Mouse (Mus musculus) hindbrain, embryonic 16.5 days (tissue): ENCODE measurements around the gene Gm4894. TPM values are rescaled to one million over a fixed set of nuclear protein-coding genes. Genes with fewer than 3 reads are reported as not detected.

Experiments used
- ATAC-seq: fragments of 200-750 bp; cut with Nextera tagmentation; 2 replicates; pipeline ENCODE4 v1.8.0; 2017; ENCODE audit warnings: moderate TSS enrichment, moderate library complexity
- H3K27ac ChIP-seq: fragments of 300-500 bp; sonication (generic); 2 replicates; pipeline ENCODE4 v1.5.1; 2014; ENCODE audit warnings: low read depth, mild to moderate bottlenecking, control low read depth, low read length, moderate library complexity
- H3K27me3 ChIP-seq: fragments of 300-500 bp; sonication (generic); replicated peaks from 2 replicates; pipeline ENCODE4 v1.6.1; 2014; ENCODE audit warnings: low read length; ENCODE audit not compliant: control insufficient read depth, insufficient read depth
- H3K36me3 ChIP-seq: fragments of 300-500 bp; sonication (generic); 2 replicates; pipeline ENCODE4 v1.6.1; 2014; ENCODE audit warnings: mild to moderate bottlenecking, low read length, moderate library complexity, mixed read lengths; ENCODE audit not compliant: control insufficient read depth, insufficient read depth
- H3K4me1 ChIP-seq: fragments of 300-500 bp; sonication (generic); 2 replicates; pipeline ENCODE4 v1.6.1; 2014; ENCODE audit warnings: low read depth, low read length; ENCODE audit not compliant: control insufficient read depth, insufficient read depth
- H3K4me2 ChIP-seq: fragments of 300-500 bp; sonication (generic); 2 replicates; pipeline ENCODE4 v1.6.1; 2014; ENCODE audit warnings: mild to moderate bottlenecking, low read length, control low read depth, moderate library complexity
- H3K4me3 ChIP-seq: fragments of 300-500 bp; sonication (generic); 2 replicates; pipeline ENCODE4 v1.5.1; 2014; ENCODE audit warnings: mild to moderate bottlenecking, low read length, control low read depth, moderate library complexity
- H3K9ac ChIP-seq: fragments of 300-500 bp; sonication (generic); 2 replicates; pipeline ENCODE4 v1.6.1; 2014; ENCODE audit warnings: low read depth, mild to moderate bottlenecking, control low read depth, low read length, moderate library complexity
- H3K9me3 ChIP-seq: fragments of 300-500 bp; sonication (generic); 2 replicates; pipeline ENCODE4 v1.6.1; 2014; ENCODE audit warnings: mild to moderate bottlenecking, low read length, moderate library complexity; ENCODE audit not compliant: control insufficient read depth
- WGBS: fragments of 180-500 bp; shearing (Covaris S2); extraction: QIAGEN DNeasy Blood & Tissue Kit; methylation state at CpG from one replicate; pipeline ENCODE4 v1.1.7; 2014; 5-methylcytosine and 5-hydroxymethylcytosine counted together
- polyA plus RNA-seq: library from polyadenylated mRNA; unstranded; fragments of >200 nt; fragmentation: Nextera tagmentation; extraction: Ambion mirVana; gene quantifications from 2 replicates; pipeline ENCODE4 v1.2.1, GENCODE M21; 2015

Gm4894 gene
- not detected in 2 replicates for polyA plus RNA-seq

DNA sequence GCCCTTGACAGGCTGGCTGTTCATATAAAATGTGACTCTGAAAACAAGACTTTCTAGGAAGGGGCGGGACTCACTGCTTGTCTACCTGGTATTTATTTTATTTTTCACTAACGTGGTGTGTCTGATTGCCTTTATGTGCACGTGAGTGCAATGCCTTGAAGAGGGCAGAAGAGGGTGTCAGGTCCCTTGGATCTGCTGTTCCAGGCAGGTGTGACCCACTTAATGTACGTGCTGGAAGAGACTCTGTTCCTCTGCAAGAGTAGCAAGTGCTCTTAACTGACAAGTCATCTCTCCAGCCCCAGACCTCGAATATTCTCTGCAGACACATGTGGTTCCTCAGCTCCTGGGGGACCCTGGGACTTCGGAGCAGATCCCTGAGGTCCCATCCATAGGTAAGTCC, at the start of gene Gm4894:
Gene Gm4894 (plus strand): TSS at position 301 of the 400 bp plus-strand sequence.
- no peak for ATAC-seq
- no peak within 1 kb of the TSS for H3K27ac ChIP-seq
- no peaks in the 10 kb centered on the region for H3K36me3 ChIP-seq
- no peaks in the 10 kb centered on the region for H3K9me3 ChIP-seq
- H3K4me1 ChIP-seq: no peaks in the 10 kb centered on the region
- WGBS: 75% methylated on average over 6 of the region's 6 CpGs
- H3K4me3 ChIP-seq: no peak within 1 kb of the TSS
- H3K9ac ChIP-seq: no peak within 1 kb of the TSS
- no peaks in the 10 kb centered on the region for H3K27me3 ChIP-seq
- H3K4me2 ChIP-seq: no peak within 1 kb of the TSS

DNA sequence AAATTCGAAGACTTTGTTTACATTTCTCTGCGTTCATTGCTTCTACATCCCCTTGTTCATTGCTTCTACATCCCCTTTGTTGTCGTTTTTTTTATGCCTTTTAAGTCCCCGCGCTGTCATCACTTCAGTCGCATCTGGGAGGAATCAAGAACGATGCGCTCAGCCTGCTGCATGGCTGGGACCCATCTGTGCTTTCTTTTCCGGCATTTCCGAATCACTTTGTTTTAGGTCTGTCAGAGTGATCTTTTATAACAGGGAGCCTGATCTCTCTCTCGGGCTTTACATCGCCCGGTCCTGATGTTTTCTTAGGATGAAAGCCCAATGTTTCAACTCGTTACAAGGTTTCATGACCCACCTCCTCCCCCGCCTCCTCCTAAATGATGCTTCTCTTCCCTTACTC, 44.0 kb upstream of the Gm4894 start:
- H3K27ac ChIP-seq: no peak overlapping the region
- 29% methylated on average over 15 of the region's 15 CpGs for WGBS
- H3K27me3 ChIP-seq: no peaks in the 10 kb centered on the region; the same call in 1 of the 2 replicates
- H3K9ac ChIP-seq: no peak overlapping the region
- no peaks in the 10 kb centered on the region for H3K9me3 ChIP-seq
- H3K4me3 ChIP-seq: no peak overlapping the region
- H3K4me2 ChIP-seq: peak overlapping the region; percentile 1
- H3K4me1 ChIP-seq: peaks cover 9% of the 10 kb centered on the region
- H3K36me3 ChIP-seq: no peaks in the 10 kb centered on the region
- ATAC-seq: no peak

DNA sequence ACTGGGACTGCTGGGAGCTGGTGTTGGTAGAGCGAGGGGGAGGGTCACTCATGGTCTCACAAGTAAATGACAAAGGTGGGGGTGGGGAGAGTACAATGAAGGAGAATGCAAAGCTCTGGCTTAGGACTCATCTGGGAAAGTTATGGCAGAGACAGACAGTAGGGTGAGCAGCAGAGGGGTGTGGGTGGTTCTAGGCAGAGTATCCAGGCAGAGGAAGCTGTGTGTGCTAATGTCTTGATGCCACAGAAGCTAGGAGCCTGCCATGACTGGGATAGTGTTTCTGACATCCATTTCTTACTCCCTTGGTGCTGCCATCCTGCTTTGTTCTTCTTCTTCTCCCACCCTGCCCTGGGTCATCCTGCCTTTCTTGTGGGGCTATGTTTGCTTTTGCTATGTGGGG, 38.8 kb upstream of the Gm4894 start:
- Histone ChIP-seq H3K9ac (no peak overlapping the region), H3K27me3 (no peaks in the 10 kb centered on the region), H3K4me3 (no peak overlapping the region), H3K9me3 (no peaks in the 10 kb centered on the region), H3K36me3 (no peaks in the 10 kb centered on the region), H3K4me2 (no peak overlapping the region), H3K4me1 (peaks cover 8% of the 10 kb centered on the region), H3K27ac (no peak overlapping the region)
- ATAC-seq: no peak
- WGBS: 78% methylated on average over 1 of the region's 1 CpGs

DNA sequence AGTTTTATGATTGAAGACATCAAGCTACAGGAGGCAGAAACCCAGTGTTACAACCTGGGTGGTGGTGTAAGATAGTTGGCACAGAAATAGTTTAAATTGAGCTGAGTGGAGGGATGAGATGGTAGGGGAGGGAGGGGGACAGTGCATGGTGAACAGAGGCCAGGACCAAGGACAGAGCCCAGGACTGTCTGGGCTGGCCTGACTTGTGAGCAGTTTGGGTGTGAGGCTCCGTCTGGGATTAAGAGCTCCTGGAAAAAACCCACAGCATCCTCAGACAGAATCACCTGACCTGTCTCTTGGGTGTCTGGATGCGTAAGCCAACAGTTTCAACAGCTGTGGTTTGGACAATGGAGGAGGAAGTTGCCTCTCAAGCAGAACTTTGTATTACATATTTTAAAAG, 35.6 kb upstream of the Gm4894 start:
- no peak overlapping the region for H3K4me2 ChIP-seq
- no peak for ATAC-seq
- no peak overlapping the region for H3K9ac ChIP-seq
- H3K4me1 ChIP-seq: peaks cover 20% of the 10 kb centered on the region
- H3K9me3 ChIP-seq: no peaks in the 10 kb centered on the region
- H3K27me3 ChIP-seq: no peaks in the 10 kb centered on the region
- H3K4me3 ChIP-seq: no peak overlapping the region
- 52% methylated on average over 2 of the region's 2 CpGs for WGBS
- no peaks in the 10 kb centered on the region for H3K36me3 ChIP-seq
- H3K27ac ChIP-seq: no peak overlapping the region

DNA sequence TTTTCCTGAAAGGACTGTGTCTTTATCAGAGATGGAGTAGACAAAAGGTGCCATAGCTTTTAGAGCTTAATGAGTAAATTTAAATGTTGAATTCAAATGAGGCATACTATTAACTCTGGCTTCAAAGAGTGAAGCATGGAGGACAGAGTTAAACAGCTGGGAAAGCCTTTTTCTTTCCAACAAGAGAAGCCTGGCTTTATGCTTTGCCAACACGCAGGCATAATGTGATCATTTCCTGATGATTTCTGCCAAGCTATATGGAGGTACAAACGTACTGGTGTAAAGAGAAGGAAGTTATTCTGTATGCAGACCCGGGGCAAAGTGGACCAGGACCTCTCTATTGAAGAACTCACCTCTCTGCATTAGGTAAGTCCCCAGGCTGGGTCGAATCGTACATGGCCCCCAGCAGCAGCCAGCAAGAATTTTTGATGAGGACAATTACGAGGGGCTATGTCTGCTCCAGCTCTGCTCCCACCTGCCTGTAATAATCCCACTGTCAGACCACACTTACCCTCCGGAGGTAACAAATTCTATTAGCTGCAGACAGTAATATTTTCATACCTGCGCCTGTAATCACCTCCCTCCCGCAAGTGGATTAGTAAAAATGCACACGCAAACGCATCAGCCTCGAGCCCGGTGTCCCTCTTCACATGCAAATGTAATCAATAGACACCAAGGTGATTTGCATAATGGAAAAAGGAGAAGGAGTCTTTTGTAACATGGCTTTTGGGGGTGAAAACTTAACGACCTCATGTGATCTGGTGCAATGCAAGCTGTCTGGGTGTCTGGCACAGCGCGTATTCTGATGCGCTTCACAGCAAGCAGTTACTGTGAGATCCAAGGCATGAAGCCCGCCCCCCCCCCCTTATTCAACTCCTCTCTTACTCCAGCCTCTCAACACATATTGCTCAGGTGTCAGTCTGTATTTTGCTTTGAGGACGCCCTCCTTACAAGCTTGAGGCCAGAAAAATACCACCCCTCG, 32.4 kb upstream of the Gm4894 start:
- Histone ChIP-seq H3K27ac (peak overlapping the region; percentile 12; the same call in 1 of the 2 replicates), H3K27me3 (no peaks in the 10 kb centered on the region), H3K9ac (peak overlapping the region; percentile 35; the same call in 1 of the 2 replicates), H3K9me3 (no peaks in the 10 kb centered on the region), H3K4me3 (no peak overlapping the region), H3K4me1 (peaks cover 15% of the 10 kb centered on the region), H3K36me3 (no peaks in the 10 kb centered on the region), H3K4me2 (peak overlapping the region; percentile 33)
- ATAC-seq: peak; percentile 70; the same call in 1 of the 2 replicates
- WGBS: 40% methylated on average over 20 of the region's 20 CpGs

DNA sequence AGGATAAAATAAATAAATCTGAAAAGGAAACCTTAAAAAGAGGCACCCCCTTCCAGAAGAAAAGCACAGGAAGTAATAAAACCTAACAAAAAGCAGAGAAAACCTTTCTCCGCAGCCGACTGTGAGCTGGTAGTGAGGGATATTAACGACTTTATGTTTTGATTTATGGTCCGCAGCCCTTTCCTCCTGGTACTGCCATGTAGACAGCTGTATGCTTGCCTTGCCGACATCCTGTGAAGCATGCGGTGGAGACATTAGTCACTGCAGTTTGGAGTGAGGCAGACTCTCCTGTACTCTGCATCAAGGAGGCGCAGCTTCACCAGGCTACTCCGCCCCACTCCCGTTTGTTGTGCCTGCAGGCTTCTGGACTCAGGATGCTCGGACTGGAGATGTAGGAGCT, 25.8 kb upstream of the Gm4894 start:
- no peak overlapping the region for H3K4me3 ChIP-seq
- no peak for ATAC-seq
- H3K27ac ChIP-seq: no peak overlapping the region
- 76% methylated on average over 10 of the region's 10 CpGs for WGBS
- H3K36me3 ChIP-seq: no peaks in the 10 kb centered on the region
- no peaks in the 10 kb centered on the region for H3K9me3 ChIP-seq
- no peaks in the 10 kb centered on the region for H3K27me3 ChIP-seq
- no peaks in the 10 kb centered on the region for H3K4me1 ChIP-seq
- H3K9ac ChIP-seq: no peak overlapping the region
- no peak overlapping the region for H3K4me2 ChIP-seq

DNA sequence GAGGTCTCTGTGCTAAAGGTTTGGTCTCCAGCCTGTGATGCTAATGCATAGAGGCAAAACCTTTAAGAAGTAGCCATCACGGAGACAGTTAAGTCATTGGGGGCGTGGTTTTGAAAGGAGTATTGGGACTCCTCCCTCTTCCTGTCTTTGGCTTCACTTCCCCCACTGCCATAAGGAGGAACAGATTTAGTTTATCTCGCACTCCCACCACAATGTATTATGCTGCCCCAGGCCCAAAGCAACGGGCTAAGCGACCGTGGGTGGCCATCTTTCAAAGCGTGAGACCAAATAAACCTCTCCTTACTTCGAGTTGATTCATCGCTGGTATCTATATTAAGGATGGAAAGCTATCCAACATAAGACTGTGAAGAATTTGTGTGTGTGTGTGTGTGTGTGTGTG, 22.9 kb upstream of the Gm4894 start:
- no peak overlapping the region for H3K4me3 ChIP-seq
- no peak overlapping the region for H3K9ac ChIP-seq
- H3K27ac ChIP-seq: no peak overlapping the region
- H3K9me3 ChIP-seq: no peaks in the 10 kb centered on the region
- H3K4me2 ChIP-seq: no peak overlapping the region
- ATAC-seq: no peak
- no peaks in the 10 kb centered on the region for H3K4me1 ChIP-seq
- H3K27me3 ChIP-seq: no peaks in the 10 kb centered on the region
- 82% methylated on average over 9 of the region's 9 CpGs for WGBS
- no peaks in the 10 kb centered on the region for H3K36me3 ChIP-seq

DNA sequence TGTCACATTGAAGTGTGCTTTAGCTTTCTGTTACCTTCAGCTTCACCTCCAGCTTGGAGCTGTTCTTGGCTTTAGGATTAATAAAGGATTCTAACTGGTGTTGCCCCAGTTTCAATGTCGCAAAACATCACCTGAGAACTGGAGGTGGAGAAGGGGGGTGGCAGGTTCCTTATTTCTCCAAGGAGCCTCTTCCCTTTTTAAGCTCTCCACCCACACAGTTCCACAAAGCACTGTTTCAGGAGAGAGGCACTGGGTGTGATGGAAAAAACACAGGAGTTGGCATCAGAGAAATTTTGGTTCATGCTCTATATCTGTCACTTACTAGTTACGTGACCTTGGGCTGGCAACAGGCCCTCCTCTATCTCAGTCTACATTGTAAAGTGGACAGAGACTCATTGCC, 21.3 kb upstream of the Gm4894 start:
- Histone ChIP-seq H3K4me3 (no peak overlapping the region), H3K4me1 (no peaks in the 10 kb centered on the region), H3K9ac (no peak overlapping the region), H3K27ac (no peak overlapping the region), H3K27me3 (no peaks in the 10 kb centered on the region), H3K9me3 (no peaks in the 10 kb centered on the region), H3K36me3 (no peaks in the 10 kb centered on the region), H3K4me2 (no peak overlapping the region)
- no peak for ATAC-seq
- 89% methylated on average over 2 of the region's 2 CpGs for WGBS

DNA sequence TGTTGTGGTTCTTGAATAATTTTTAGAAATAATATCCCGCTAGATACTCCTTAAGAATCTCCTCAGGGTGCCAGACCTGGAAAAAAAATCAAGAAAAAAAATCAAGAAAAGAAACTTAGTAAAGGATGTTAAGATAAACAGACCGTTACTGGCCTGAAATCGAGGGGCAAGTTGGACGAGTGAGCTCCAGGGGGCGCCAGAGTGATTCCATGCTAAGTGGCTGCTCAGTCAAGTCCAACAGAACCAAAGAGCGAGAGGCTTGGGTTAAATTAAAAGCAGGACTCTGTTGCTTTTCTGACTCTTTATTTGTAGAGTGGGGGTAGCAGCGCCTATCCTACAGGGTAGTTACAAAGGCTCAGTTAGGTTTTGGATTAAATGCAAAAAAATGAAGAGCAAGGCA, 3.5 kb upstream of the Gm4894 start:
- no peaks in the 10 kb centered on the region for H3K9me3 ChIP-seq
- no peaks in the 10 kb centered on the region for H3K27me3 ChIP-seq
- H3K27ac ChIP-seq: no peak overlapping the region
- no peak overlapping the region for H3K9ac ChIP-seq
- H3K4me2 ChIP-seq: no peak overlapping the region
- H3K36me3 ChIP-seq: no peaks in the 10 kb centered on the region
- no peaks in the 10 kb centered on the region for H3K4me1 ChIP-seq
- WGBS: 32% methylated on average over 7 of the region's 7 CpGs
- ATAC-seq: no peak
- no peak overlapping the region for H3K4me3 ChIP-seq
